Mouse (Mus musculus) C2C12 (cell line): ENCODE measurements around the gene Zcchc13.

Source experiments
- CTCF ChIP-seq: IDR thresholded peaks from one replicate; pipeline ENCODE4 v1.5.1; 2011; ENCODE audit not compliant: control insufficient read depth, insufficient read depth, insufficient read length
- MAX ChIP-seq: IDR thresholded peaks from one replicate; pipeline ENCODE4 v1.6.1; 2011; ENCODE audit warnings: mild to moderate bottlenecking, control low read depth
- MYOD1 ChIP-seq: IDR thresholded peaks from one replicate; pipeline ENCODE4 v1.6.1; 2011; ENCODE audit warnings: low read depth; ENCODE audit not compliant: control insufficient read depth, insufficient read length
- MYOG ChIP-seq: IDR thresholded peaks from one replicate; pipeline ENCODE4 v1.6.1; 2011; ENCODE audit not compliant: control insufficient read depth, insufficient read length; ENCODE audit errors: extremely low read depth
- USF1 ChIP-seq: IDR thresholded peaks from one replicate; pipeline ENCODE4 v1.6.1; 2011; ENCODE audit warnings: low read depth, mild to moderate bottlenecking, control low read depth, moderate library complexity

DNA sequence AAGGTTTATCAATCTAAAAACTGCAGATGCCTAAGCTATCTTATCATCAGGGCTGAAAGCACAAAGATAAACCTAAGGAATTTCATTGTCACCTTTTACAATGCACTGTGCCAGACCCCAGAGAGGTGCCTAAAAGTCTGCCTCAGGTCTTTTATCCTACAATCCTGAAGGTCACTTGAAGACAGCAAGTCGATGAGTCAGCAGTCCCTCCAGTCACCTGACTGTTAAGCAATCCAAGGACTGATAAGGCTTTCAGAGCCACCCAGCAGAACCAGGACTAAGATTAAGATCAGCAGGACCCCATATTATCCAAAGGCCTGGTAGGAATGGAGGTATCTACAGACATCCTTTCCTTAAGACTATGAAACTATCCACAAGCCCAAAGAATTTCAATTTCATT lies 46.1 kb upstream of the Zcchc13 start:
- TF ChIP-seq MYOG (no peak), CTCF (no peak), USF1 (no peak), MYOD1 (no peak), MAX (no peak)
